Mouse (Mus musculus): ENCODE data around the gene Fancl. TPM values are rescaled to one million over a fixed set of nuclear protein-coding genes. Genes with fewer than 3 reads are reported as not detected.

Fancl gene
- polyA plus RNA-seq, 1 experiment from 2014 or later = 31.5 TPM

- no peak for ATAC-seq (ENCODE audit: low read depth)
- Histone ChIP-seq H3K27ac (ENCODE audit: low read length) (no peak overlapping the region), H3K4me3 (ENCODE audit: low read length) (no peak overlapping the region), H3K9ac (ENCODE audit: low read length) (no peak overlapping the region), H3K9me3 (ENCODE audit: control insufficient read depth, low read length) (no peaks in the 10 kb centered on the region), H3K4me2 (ENCODE audit: low read depth, low read length) (no peak overlapping the region), H3K36me3 (ENCODE audit: control insufficient read depth, insufficient read depth, low read length) (peaks cover 3% of the 10 kb centered on the region), H3K4me1 (replicated peaks; ENCODE audit: control insufficient read depth, insufficient read depth, low read length) (no peaks in the 10 kb centered on the region), H3K27me3 (ENCODE audit: control insufficient read depth, insufficient read depth, low read depth, low read length) (no peaks in the 10 kb centered on the region)
- WGBS = 88% methylated on average over 4 of the region's 4 CpGs
These were observed 68.1 kb downstream of the Fancl start for GRCm38 (mm10) chr11:26454081-26454480.

DNA sequence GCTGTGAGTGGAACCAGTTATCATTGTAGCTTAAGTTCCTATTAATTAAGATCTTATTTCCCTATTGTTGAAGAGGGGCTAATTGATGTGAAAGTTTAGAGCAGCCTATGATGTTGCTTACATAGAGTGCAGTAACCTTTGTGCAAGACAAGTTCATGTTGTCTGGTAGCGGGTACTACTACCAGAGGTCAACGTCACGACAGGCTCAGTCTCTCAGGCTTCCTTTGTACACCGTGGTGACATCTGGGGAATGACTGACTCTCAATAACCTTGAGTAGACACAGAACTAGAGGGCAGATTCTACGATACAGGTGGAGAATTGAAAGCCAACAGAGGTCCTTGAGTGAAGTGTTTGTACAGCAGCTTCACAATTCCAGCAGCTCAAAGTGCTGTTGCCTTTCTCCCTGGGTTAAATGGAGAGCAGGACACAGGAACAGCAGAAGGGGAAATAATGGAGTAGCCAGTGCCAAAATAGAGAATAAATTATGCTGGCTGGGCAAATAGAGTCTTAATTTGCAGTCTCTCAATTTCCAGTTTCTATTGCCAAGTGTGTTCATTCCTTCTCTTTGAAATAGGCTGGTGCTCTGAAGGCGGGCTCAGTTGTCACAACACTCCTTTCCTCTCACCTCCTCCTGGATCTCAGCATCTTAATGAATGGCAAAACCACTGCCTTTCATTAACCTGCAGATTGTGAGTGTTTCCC is 91.3 kb downstream of the Fancl start:
- Histone ChIP-seq H3K4me3 (ENCODE audit: low read length) (no peak overlapping the region), H3K4me1 (replicated peaks; ENCODE audit: control insufficient read depth, insufficient read depth, low read length) (no peaks in the 10 kb centered on the region), H3K36me3 (ENCODE audit: control insufficient read depth, insufficient read depth, low read length) (peaks cover 4% of the 10 kb centered on the region), H3K27me3 (ENCODE audit: control insufficient read depth, insufficient read depth, low read depth, low read length) (no peaks in the 10 kb centered on the region), H3K4me2 (ENCODE audit: low read depth, low read length) (no peak overlapping the region), H3K27ac (ENCODE audit: low read length) (no peak overlapping the region), H3K9me3 (ENCODE audit: control insufficient read depth, low read length) (no peaks in the 10 kb centered on the region), H3K9ac (ENCODE audit: low read length) (no peak overlapping the region)
- WGBS = 60% methylated on average over 6 of the region's 6 CpGs
- 0 out of 2 replicates have a peak, but pooled peaks have one; percentile 12 for ATAC-seq (ENCODE audit: low read depth)

GRCm38 (mm10) chr11:26481691-26482242 is 95.8 kb downstream of the Fancl start:
- Histone ChIP-seq H3K27me3 (ENCODE audit: control insufficient read depth, insufficient read depth, low read depth, low read length) (no peaks in the 10 kb centered on the region), H3K9ac (ENCODE audit: low read length) (no peak overlapping the region), H3K9me3 (ENCODE audit: control insufficient read depth, low read length) (no peaks in the 10 kb centered on the region), H3K4me2 (ENCODE audit: low read depth, low read length) (no peak overlapping the region), H3K4me1 (replicated peaks; ENCODE audit: control insufficient read depth, insufficient read depth, low read length) (no peaks in the 10 kb centered on the region), H3K4me3 (ENCODE audit: low read length) (no peak overlapping the region), H3K27ac (ENCODE audit: low read length) (no peak overlapping the region), H3K36me3 (ENCODE audit: control insufficient read depth, insufficient read depth, low read length) (no peaks in the 10 kb centered on the region; the same call in 1 of the 2 replicates)
- WGBS = 90% methylated on average over 3 of the region's 3 CpGs
- ATAC-seq (ENCODE audit: low read depth) = no peak

- no peak overlapping the region for H3K27ac ChIP-seq (ENCODE audit: low read length)
These were observed 104.0 kb downstream of the Fancl start for GRCm38 (mm10) chr11:26489761-26490466.

GRCm38 (mm10) chr11:26495951-26496350 is 110.0 kb downstream of the Fancl start:
- ATAC-seq (ENCODE audit: low read depth) = no peak
- Histone ChIP-seq H3K27ac (ENCODE audit: low read length) (no peak overlapping the region), H3K9me3 (ENCODE audit: control insufficient read depth, low read length) (no peaks in the 10 kb centered on the region), H3K4me1 (replicated peaks; ENCODE audit: control insufficient read depth, insufficient read depth, low read length) (no peaks in the 10 kb centered on the region), H3K36me3 (ENCODE audit: control insufficient read depth, insufficient read depth, low read length) (no peaks in the 10 kb centered on the region; the same call in 1 of the 2 replicates), H3K4me2 (ENCODE audit: low read depth, low read length) (no peak overlapping the region), H3K4me3 (ENCODE audit: low read length) (no peak overlapping the region), H3K27me3 (ENCODE audit: control insufficient read depth, insufficient read depth, low read depth, low read length) (no peaks in the 10 kb centered on the region), H3K9ac (ENCODE audit: low read length) (no peak overlapping the region)
- 87% methylated on average over 5 of the region's 5 CpGs for WGBS

More at GRCm38 (mm10) chr11:26489761-26490466, 104.0 kb downstream of the Fancl start:
- no peaks in the 10 kb centered on the region for H3K27me3 ChIP-seq (ENCODE audit: control insufficient read depth, insufficient read depth, low read depth, low read length)
- H3K36me3 ChIP-seq (ENCODE audit: control insufficient read depth, insufficient read depth, low read length) = no peaks in the 10 kb centered on the region; the same call in 1 of the 2 replicates
- no peaks in the 10 kb centered on the region for H3K4me1 ChIP-seq (replicated peaks; ENCODE audit: control insufficient read depth, insufficient read depth, low read length)
- no peak overlapping the region for H3K4me2 ChIP-seq (ENCODE audit: low read depth, low read length)
- H3K4me3 ChIP-seq (ENCODE audit: low read length) = no peak overlapping the region
- 19% methylated on average over 12 of the region's 12 CpGs for WGBS
- ATAC-seq (ENCODE audit: low read depth) = peak; percentile 95
- no peaks in the 10 kb centered on the region for H3K9me3 ChIP-seq (ENCODE audit: control insufficient read depth, low read length)
- H3K9ac ChIP-seq (ENCODE audit: low read length) = no peak overlapping the region

- Histone ChIP-seq H3K4me2 (ENCODE audit: low read depth, low read length) (no peak overlapping the region), H3K9me3 (ENCODE audit: control insufficient read depth, low read length) (no peaks in the 10 kb centered on the region), H3K27ac (ENCODE audit: low read length) (no peak overlapping the region), H3K4me1 (replicated peaks; ENCODE audit: control insufficient read depth, insufficient read depth, low read length) (no peaks in the 10 kb centered on the region), H3K9ac (ENCODE audit: low read length) (no peak overlapping the region), H3K36me3 (ENCODE audit: control insufficient read depth, insufficient read depth, low read length) (no peaks in the 10 kb centered on the region), H3K4me3 (ENCODE audit: low read length) (no peak overlapping the region), H3K27me3 (ENCODE audit: control insufficient read depth, insufficient read depth, low read depth, low read length) (no peaks in the 10 kb centered on the region)
- ATAC-seq (ENCODE audit: low read depth) = no peak
These were observed 127.7 kb downstream of the Fancl start for GRCm38 (mm10) chr11:26513683-26514082.

DNA sequence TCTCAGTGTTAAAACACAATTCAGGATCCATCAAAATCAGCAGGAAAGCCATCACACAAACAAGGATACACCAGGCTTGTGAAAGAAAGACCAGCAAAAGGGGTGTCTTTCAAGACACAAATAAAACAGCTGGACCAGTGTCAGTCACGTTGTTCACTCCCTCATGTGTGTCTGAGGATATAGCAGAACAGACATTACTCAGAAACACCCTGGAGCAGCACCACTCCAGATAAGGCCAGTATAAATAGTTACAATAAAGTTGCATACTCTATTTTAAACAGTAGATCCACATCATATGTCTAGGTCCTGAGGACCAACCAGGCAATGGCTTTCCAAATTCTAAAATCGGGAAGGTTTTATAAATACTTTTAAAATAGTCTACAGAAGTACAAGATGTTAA is 130.2 kb downstream of the Fancl start:
- H3K27me3 ChIP-seq (ENCODE audit: control insufficient read depth, insufficient read depth, low read depth, low read length) = no peaks in the 10 kb centered on the region
- 32% methylated on average over 2 of the region's 2 CpGs for WGBS
- peak; percentile 85 for ATAC-seq (ENCODE audit: low read depth)
- no peaks in the 10 kb centered on the region for H3K4me1 ChIP-seq (replicated peaks; ENCODE audit: control insufficient read depth, insufficient read depth, low read length)
- H3K27ac ChIP-seq (ENCODE audit: low read length) = no peak overlapping the region
- no peaks in the 10 kb centered on the region for H3K36me3 ChIP-seq (ENCODE audit: control insufficient read depth, insufficient read depth, low read length)
- no peaks in the 10 kb centered on the region for H3K9me3 ChIP-seq (ENCODE audit: control insufficient read depth, low read length)
- no peak overlapping the region for H3K4me3 ChIP-seq (ENCODE audit: low read length)
- H3K9ac ChIP-seq (ENCODE audit: low read length) = no peak overlapping the region
- H3K4me2 ChIP-seq (ENCODE audit: low read depth, low read length) = no peak overlapping the region

DNA sequence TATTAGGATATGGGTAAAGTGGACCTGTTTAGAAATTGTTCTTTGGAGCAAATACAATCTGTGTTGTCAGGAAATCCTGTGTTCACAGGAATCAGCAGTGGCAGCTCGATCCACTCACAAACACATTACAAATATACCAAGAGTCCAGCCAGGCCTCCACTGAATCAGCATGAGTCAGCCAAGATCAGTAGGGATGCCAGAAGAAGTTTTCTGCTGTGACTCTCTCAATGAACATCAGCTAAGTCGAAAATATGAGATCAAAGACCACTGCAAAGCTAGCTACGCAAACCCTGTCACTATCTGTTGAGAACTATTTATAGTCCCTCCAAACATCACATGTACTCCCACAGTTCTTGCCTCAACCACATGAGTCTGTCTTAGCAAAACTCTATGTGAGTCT is 133.1 kb downstream of the Fancl start:
- 61% methylated on average over 3 of the region's 3 CpGs for WGBS
- Histone ChIP-seq H3K27ac (ENCODE audit: low read length) (no peak overlapping the region), H3K36me3 (ENCODE audit: control insufficient read depth, insufficient read depth, low read length) (no peaks in the 10 kb centered on the region), H3K9me3 (ENCODE audit: control insufficient read depth, low read length) (no peaks in the 10 kb centered on the region), H3K27me3 (ENCODE audit: control insufficient read depth, insufficient read depth, low read depth, low read length) (no peaks in the 10 kb centered on the region), H3K4me3 (ENCODE audit: low read length) (no peak overlapping the region), H3K4me1 (replicated peaks; ENCODE audit: control insufficient read depth, insufficient read depth, low read length) (no peaks in the 10 kb centered on the region), H3K4me2 (ENCODE audit: low read depth, low read length) (no peak overlapping the region), H3K9ac (ENCODE audit: low read length) (no peak overlapping the region)
- peak; percentile 36 for ATAC-seq (ENCODE audit: low read depth)

All from lung, embryonic 16.5 days (tissue).